Comparison of ENCODE assay signal across 12 mouse cellular contexts in the genomic region with DNA sequence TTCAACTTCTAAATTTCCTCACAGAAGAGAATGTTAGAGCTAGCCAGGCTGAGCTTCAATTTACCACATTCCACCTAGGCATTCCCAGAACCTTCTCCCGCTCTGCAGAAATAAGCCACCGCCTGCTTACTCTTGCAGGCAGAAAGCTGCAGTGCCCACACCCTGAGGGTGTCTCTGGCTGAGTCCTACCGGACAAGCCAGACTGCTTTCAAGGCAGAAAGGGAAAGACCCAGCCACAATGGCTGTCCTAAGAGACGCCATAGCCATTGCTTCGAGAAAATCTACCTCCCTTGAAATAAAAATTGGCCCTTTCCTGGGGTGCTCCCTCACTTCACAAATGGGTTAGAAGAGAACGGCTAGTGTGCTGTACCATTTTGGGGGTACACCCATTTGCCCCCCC.
DNase-seq lines count a peak whose midpoint lies in the region; ATAC-seq and TF ChIP-seq lines count a peak whose summit lies in the region.
"Had no signal": no experiment of that assay in that cellular context is flagged by ENCODE, and none has a peak within 500 bp of the region (broad histone marks: within the 10 kb centered on the region; RNA-seq: fewer than 3 reads in every experiment).

No protein-coding gene starts in this region.

- peak overlapping the region; percentile 86 for H3K4me3 ChIP-seq in E14TG2a.4 (replicated peaks; ENCODE audit: low read length)
- H3K4me3 ChIP-seq in forebrain, embryonic 15.5 days: peak overlapping the region; percentile 59
- H3K4me3 ChIP-seq in midbrain, embryonic 12.5 days: peak overlapping the region; percentile 76
- H3K4me3 ChIP-seq: liver, embryonic 15.5 days had no signal

- H3K36me3 ChIP-seq in E14TG2a.4 (ENCODE audit: insufficient read depth, low read length): peaks cover 28% of the 10 kb centered on the region
- 0 out of 2 replicates have a peak, but pooled peaks cover 4% of the 10 kb centered on the region for H3K36me3 ChIP-seq in forebrain, embryonic 15.5 days
- peaks cover 16% of the 10 kb centered on the region; the same call in 1 of the 2 replicates for H3K36me3 ChIP-seq in midbrain, embryonic 12.5 days
- H3K36me3 ChIP-seq: liver, embryonic 15.5 days had no signal

- WGBS in forebrain, embryonic 15.5 days: 45% methylated on average over 6 of the region's 6 CpGs
- 52% methylated on average over 6 of the region's 6 CpGs for WGBS in midbrain, embryonic 12.5 days

- TF ChIP-seq CTCF in E14TG2a.4 (conservative IDR thresholded peaks at IDR 0.05; ENCODE audit: low read length): no peak

- H3K9me3 ChIP-seq in E14TG2a.4 (ENCODE audit: low read length): no peaks in the 10 kb centered on the region
- H3K9me3 ChIP-seq in forebrain, embryonic 15.5 days: no peaks in the 10 kb centered on the region
- H3K9me3 ChIP-seq in midbrain, embryonic 12.5 days: no peaks in the 10 kb centered on the region
- H3K9me3 ChIP-seq: liver, embryonic 15.5 days had no signal

- peaks cover 70% of the 10 kb centered on the region for H3K4me1 ChIP-seq in E14TG2a.4 (replicated peaks; ENCODE audit: low read depth, low read length)
- peaks cover 48% of the 10 kb centered on the region for H3K4me1 ChIP-seq in forebrain, embryonic 15.5 days
- peaks cover 46% of the 10 kb centered on the region for H3K4me1 ChIP-seq in midbrain, embryonic 12.5 days

- peak; percentile 66 for DNase-seq in cerebellum, adult 9-11 months
- DNase-seq in thymus, postnatal 36 days: no peak
- no peak for DNase-seq in spleen, postnatal 36 days (ENCODE audit: low spot score in 2 of 2)
- no peak for DNase-seq in gastrocnemius, postnatal 4 days (ENCODE audit: low spot score in 2 of 2)
- no peak for DNase-seq in urinary bladder, postnatal 36 days (ENCODE audit: low spot score in 2 of 2)
- DNase-seq: adrenal gland, postnatal 36 days; kidney, postnatal 25 days; thymus, adult 2 months had no signal

- H3K27me3 ChIP-seq in E14TG2a.4 (ENCODE audit: insufficient read depth, low read length): peaks cover 8% of the 10 kb centered on the region
- no peaks in the 10 kb centered on the region for H3K27me3 ChIP-seq in forebrain, embryonic 15.5 days
- H3K27me3 ChIP-seq in midbrain, embryonic 12.5 days: peaks cover 45% of the 10 kb centered on the region

- peak overlapping the region; percentile 85 for H3K9ac ChIP-seq in forebrain, embryonic 15.5 days (replicated peaks)
- H3K9ac ChIP-seq in midbrain, embryonic 12.5 days (replicated peaks): peak overlapping the region; percentile 97
- H3K9ac ChIP-seq: liver, embryonic 15.5 days had no signal

- ATAC-seq in forebrain, embryonic 15.5 days (replicated peaks): no peak
- ATAC-seq in midbrain, embryonic 12.5 days (ENCODE audit: low FRiP score, low read depth): no peak

- peak overlapping the region; percentile 99 for H3K27ac ChIP-seq in forebrain, embryonic 15.5 days (replicated peaks)
- H3K27ac ChIP-seq in midbrain, embryonic 12.5 days (replicated peaks): peak overlapping the region; percentile 99
- H3K27ac ChIP-seq: liver, embryonic 15.5 days had no signal

- peak overlapping the region; percentile 95 for H3K4me2 ChIP-seq in forebrain, embryonic 15.5 days (replicated peaks)
- peak overlapping the region; percentile 70 for H3K4me2 ChIP-seq in midbrain, embryonic 12.5 days (replicated peaks)
- H3K4me2 ChIP-seq: liver, embryonic 15.5 days had no signal
